Mouse (Mus musculus) CH12.LX (cell line): Measurements from ENCODE around the gene Srcin1. TPM values are rescaled to one million over a fixed set of nuclear protein-coding genes. Genes with fewer than 3 reads are reported as not detected.

ENCODE experiments used
- DNase-seq: peaks from one replicate; pipeline ENCODE4 v3.0.0-alpha.2; 2013; ENCODE audit errors: extremely low read depth
- H3K27ac ChIP-seq: 2 replicates; pipeline ENCODE4 v1.5.1; 2012; ENCODE audit warnings: low read depth, mild to moderate bottlenecking, control low read depth, moderate library complexity; ENCODE audit not compliant: insufficient read depth
- H3K27me3 ChIP-seq: replicated peaks from 2 replicates; pipeline ENCODE3; 2012; ENCODE audit warnings: inconsistent platforms
- H3K36me3 ChIP-seq, 2 experiments: replicated peaks in 1 of 2; 2 replicates each; pipeline versions ENCODE3 to v1.6.1; 2012; ENCODE audit warnings: inconsistent platforms in 1 of 2, low read length in 1 of 2, mild to moderate bottlenecking in 1 of 2, mixed read lengths in 1 of 2, moderate library complexity in 1 of 2; ENCODE audit not compliant: control insufficient read depth in 1 of 2, insufficient read depth in 1 of 2
- H3K4me1 ChIP-seq, 2 experiments: 2 replicates each; pipeline ENCODE4 v1.6.1; 2012; ENCODE audit warnings: inconsistent platforms in 1 of 2, moderate library complexity in 1 of 2; ENCODE audit not compliant: insufficient read depth in 2 of 2, control insufficient read depth in 1 of 2
- H3K4me2 ChIP-seq: 2 replicates; pipeline ENCODE4 v1.6.1; 2012; ENCODE audit warnings: low read depth, mild to moderate bottlenecking, control low read depth; ENCODE audit not compliant: poor library complexity, insufficient read depth, severe bottlenecking
- H3K4me3 ChIP-seq, 3 experiments: fragments of 150-350 bp in 1 of 3; sonication (generic) in 1 of 3; replicated peaks in 1 of 3; 2 replicates each; pipeline versions ENCODE3 to v1.5.1; 2011 to 2012; ENCODE audit warnings: low read depth in 2 of 3, low read length in 2 of 3, mild to moderate bottlenecking in 2 of 3, moderate library complexity in 2 of 3, control low read depth in 1 of 3, improper control_type of control experiment in 1 of 3, inconsistent platforms in 1 of 3, mixed read lengths in 1 of 3; ENCODE audit not compliant: poor library complexity in 1 of 3
- H3K79me2 ChIP-seq: replicated peaks from 2 replicates; pipeline ENCODE4 v1.6.1; 2012; ENCODE audit warnings: mild to moderate bottlenecking, moderate library complexity; ENCODE audit not compliant: control insufficient read depth, poor library complexity, insufficient read depth, severe bottlenecking; ENCODE audit errors: extremely low read depth
- H3K9ac ChIP-seq: 2 replicates; pipeline ENCODE4 v1.6.1; 2012; ENCODE audit warnings: low read depth, mild to moderate bottlenecking, control low read depth, moderate library complexity; ENCODE audit not compliant: insufficient read depth
- H3K9me3 ChIP-seq: replicated peaks from 2 replicates; pipeline ENCODE3; 2012; ENCODE audit warnings: low read length, inconsistent platforms, mixed read lengths
- BHLHE40 ChIP-seq: IDR thresholded peaks from 2 replicates; pipeline ENCODE4 v1.6.1; 2011; ENCODE audit warnings: mild to moderate bottlenecking, low read depth, low read length, improper control_type of control experiment
- CHD2 ChIP-seq: IDR thresholded peaks from 2 replicates; pipeline ENCODE4 v1.6.1; 2011; ENCODE audit warnings: low read length, improper control_type of control experiment
- CTCF ChIP-seq, 2 experiments: IDR thresholded peaks in 1 of 2; conservative IDR thresholded peaks in 1 of 2; 2 replicates each; pipeline ENCODE4 v1.5.1; 2011 to 2012; ENCODE audit warnings: low read depth in 2 of 2, low read length in 2 of 2, improper control_type of control experiment in 1 of 2, inconsistent platforms in 1 of 2, mild to moderate bottlenecking in 1 of 2, moderate library complexity in 1 of 2
- ELF1 ChIP-seq: IDR thresholded peaks from 2 replicates; pipeline ENCODE4 v1.6.1; 2014; ENCODE audit warnings: low read depth, mild to moderate bottlenecking, inconsistent platforms, low read length, improper control_type of control experiment
- EP300 ChIP-seq: IDR thresholded peaks from 2 replicates; pipeline ENCODE4 v1.6.1; 2011; ENCODE audit warnings: low read length, improper control_type of control experiment
- ETS1 ChIP-seq: conservative IDR thresholded peaks from 2 replicates; pipeline ENCODE4 v1.6.1; 2012; ENCODE audit warnings: low read depth, mild to moderate bottlenecking, inconsistent platforms, low read length, improper control_type of control experiment, moderate library complexity
- GABPA ChIP-seq: IDR thresholded peaks from 2 replicates; pipeline ENCODE4 v1.6.1; 2012; ENCODE audit warnings: low read depth, low read length, improper control_type of control experiment, inconsistent platforms; ENCODE audit not compliant: insufficient replicate concordance
- HCFC1 ChIP-seq: IDR thresholded peaks from 2 replicates; pipeline ENCODE4 v1.6.1; 2012; ENCODE audit warnings: low read depth, mild to moderate bottlenecking, inconsistent platforms, low read length, improper control_type of control experiment
- IRF4 ChIP-seq: IDR thresholded peaks from 2 replicates; pipeline ENCODE4 v1.6.1; 2014; ENCODE audit warnings: low read depth, mild to moderate bottlenecking, inconsistent platforms, low read length, improper control_type of control experiment
- JUN ChIP-seq: IDR thresholded peaks from 2 replicates; pipeline ENCODE4 v1.6.1; 2011; ENCODE audit warnings: low read depth, mild to moderate bottlenecking, low read length, improper control_type of control experiment, moderate library complexity; ENCODE audit not compliant: insufficient read depth
- KAT2A ChIP-seq: IDR thresholded peaks from 2 replicates; pipeline ENCODE4 v1.6.1; 2012; ENCODE audit warnings: low read length, improper control_type of control experiment, inconsistent platforms; ENCODE audit not compliant: insufficient replicate concordance
- MAFK ChIP-seq: IDR thresholded peaks from 2 replicates; pipeline ENCODE4 v1.6.1; 2011; ENCODE audit warnings: low read length, improper control_type of control experiment; ENCODE audit not compliant: insufficient replicate concordance
- MAX ChIP-seq: IDR thresholded peaks from 2 replicates; pipeline ENCODE4 v1.6.1; 2011; ENCODE audit warnings: low read length, improper control_type of control experiment
- MAZ ChIP-seq: IDR thresholded peaks from 2 replicates; pipeline ENCODE4 v1.6.1; 2012; ENCODE audit warnings: low read depth, mild to moderate bottlenecking, inconsistent platforms, low read length, improper control_type of control experiment, moderate library complexity
- MXI1 ChIP-seq: IDR thresholded peaks from 2 replicates; pipeline ENCODE4 v1.6.1; 2011; ENCODE audit warnings: mild to moderate bottlenecking, low read depth, low read length, improper control_type of control experiment
- MYC ChIP-seq: IDR thresholded peaks from 2 replicates; pipeline ENCODE4 v1.6.1; 2011; ENCODE audit warnings: low read depth, mild to moderate bottlenecking, improper control_type of control experiment, low read length
- NELFE ChIP-seq: IDR thresholded peaks from 2 replicates; pipeline ENCODE4 v1.6.1; 2011; ENCODE audit warnings: low read depth, low read length, improper control_type of control experiment
- PAX5 ChIP-seq: IDR thresholded peaks from 2 replicates; pipeline ENCODE4 v1.6.1; 2012; ENCODE audit warnings: low read length, inconsistent platforms, mixed read lengths
- POLR2A ChIP-seq: IDR thresholded peaks from 2 replicates; pipeline ENCODE4 v1.6.1; 2011; ENCODE audit warnings: low read depth, mild to moderate bottlenecking, improper control_type of control experiment, low read length
- POLR2AphosphoS2 ChIP-seq: IDR thresholded peaks from 2 replicates; pipeline ENCODE4 v1.6.1; 2011; ENCODE audit warnings: low read depth, low read length, improper control_type of control experiment
- RAD21 ChIP-seq: IDR thresholded peaks from 2 replicates; pipeline ENCODE4 v1.6.1; 2011; ENCODE audit warnings: low read depth, mild to moderate bottlenecking, low read length, improper control_type of control experiment, moderate library complexity
- SIN3A ChIP-seq: IDR thresholded peaks from 2 replicates; pipeline ENCODE4 v1.6.1; 2012; ENCODE audit warnings: low read length, improper control_type of control experiment, inconsistent platforms
- SMC3 ChIP-seq: IDR thresholded peaks from 2 replicates; pipeline ENCODE4 v1.6.1; 2011; ENCODE audit warnings: low read depth, low read length, improper control_type of control experiment
- TBP ChIP-seq: conservative IDR thresholded peaks from 2 replicates; pipeline ENCODE4 v1.6.1; 2011; ENCODE audit warnings: low read depth, low read length, improper control_type of control experiment
- TCF12 ChIP-seq: IDR thresholded peaks from 2 replicates; pipeline ENCODE4 v1.6.1; 2014; ENCODE audit warnings: low read depth, mild to moderate bottlenecking, inconsistent platforms, low read length, improper control_type of control experiment
- UBTF ChIP-seq: IDR thresholded peaks from 2 replicates; pipeline ENCODE4 v1.6.1; 2012; ENCODE audit warnings: low read depth, mild to moderate bottlenecking, inconsistent platforms, low read length, improper control_type of control experiment, moderate library complexity
- USF2 ChIP-seq: conservative IDR thresholded peaks from 2 replicates; pipeline ENCODE4 v1.6.1; 2011; ENCODE audit warnings: low read depth, low read length, improper control_type of control experiment
- ZKSCAN1 ChIP-seq: IDR thresholded peaks from 2 replicates; pipeline ENCODE4 v1.6.1; 2012; ENCODE audit warnings: low read depth, inconsistent platforms, low read length, improper control_type of control experiment, borderline replicate concordance
- ZNF384 ChIP-seq: IDR thresholded peaks from 2 replicates; pipeline ENCODE4 v1.6.1; 2012; ENCODE audit warnings: low read depth, low read length, improper control_type of control experiment, inconsistent platforms
- dilution Hi-C: fragments of 300-500 bp; cut with MboI; formaldehyde crosslinking; loops from 2 replicates; pipeline ENCODE4 v1.14.3; 2020; ENCODE audit warnings: low sequenced_read_pairs; ENCODE audit not compliant: extremely low pct_unique_long_range_greater_than_20kb, extremely low pct_ligation_motif_present
- in situ Hi-C: fragments of 300-500 bp; cut with MboI; formaldehyde crosslinking; loops from 3 replicates; pipeline ENCODE4 v1.14.3; 2019; ENCODE audit warnings: low sequenced_read_pairs, low pct_ligation_motif_present, low pct_unique_long_range_greater_than_20kb, mixed read lengths
- polyA plus RNA-seq: library from polyadenylated mRNA; unstranded; fragments of >175 nt; gene quantifications from 2 replicates; pipeline ENCODE4 v1.2.1, GENCODE M21; 2012; ENCODE audit warnings: low read depth; ENCODE audit not compliant: insufficient read length
- total RNA-seq, 2 experiments: library from RNA; depleted of rRNA; stranded (reverse); fragments of 300-350 nt in 1 of 2; fragments of >200 nt in 1 of 2; gene quantifications; 2 replicates each; pipeline ENCODE4 v1.2.3; 2012 to 2014

The Srcin1 gene
- total and polyA plus RNA-seq, 3 experiments: 0.08 to 0.09 TPM; not detected in 1

- TF ChIP-seq MAFK (no peak), EP300 (no peak), RAD21 (peak; percentile 57), TCF12 (no peak), CHD2 (no peak), CTCF (conservative IDR thresholded peaks at IDR 0.05 in 1 of 2, IDR thresholded peaks at IDR 0.05 in 1 of 2; ENCODE audit: low read depth in 2 of 2, low read length in 2 of 2) (peak; percentile 24 to 78; a peak in 3 of 4 replicates), ZKSCAN1 (no peak), ELF1 (no peak), POLR2AphosphoS2 (no peak), PAX5 (no peak), KAT2A (no peak), SMC3 (peak; percentile 72), UBTF (no peak), TBP (no peak), ETS1 (no peak), HCFC1 (no peak), SIN3A (no peak), NELFE (no peak), GABPA (no peak), JUN (no peak), MXI1 (no peak)
- Histone ChIP-seq H3K36me3 (no peaks in the 10 kb centered on the region), H3K9ac (no peak overlapping the region), H3K79me2 (no peaks in the 10 kb centered on the region), H3K4me3 (no peak overlapping the region), H3K4me1 (peaks cover 11 to 19% of the 10 kb centered on the region in 2 experiments), H3K4me2 (no peak overlapping the region), H3K27ac (no peak overlapping the region), H3K9me3 (peaks cover 3% of the 10 kb centered on the region), H3K27me3 (peaks cover 38% of the 10 kb centered on the region)
- DNase-seq: peak; percentile 48
- in situ Hi-C loops (no loop called here), dilution Hi-C loops (no loop called here)
Measured at GRCm38 (mm10) chr11:97619391-97619795, 43.4 kb upstream of the Srcin1 start.

- no peak overlapping the region for H3K9ac ChIP-seq
- H3K27ac ChIP-seq: no peak overlapping the region
- DNase-seq: peak; percentile 34
- H3K79me2 ChIP-seq: no peaks in the 10 kb centered on the region
- no peak overlapping the region for H3K4me2 ChIP-seq
- TF ChIP-seq JUN (0 out of 2 replicates have a peak, but pooled peaks have one; percentile 6), BHLHE40 (peak; percentile 86), POLR2A (no peak), MAFK (peak; percentile 67; the same call in 1 of the 2 replicates), IRF4 (peak; percentile 45; the same call in 1 of the 2 replicates), ZNF384 (no peak), MAX (peak; percentile 44), MYC (0 out of 2 replicates have a peak, but pooled peaks have one; percentile 21), USF2 (no peak), PAX5 (no peak), MAZ (0 out of 2 replicates have a peak, but pooled peaks have one; percentile 30), TCF12 (no peak)
- H3K4me3 ChIP-seq: no peak overlapping the region
- peaks cover 3% of the 10 kb centered on the region for H3K9me3 ChIP-seq
- dilution Hi-C loops (no loop called here), in situ Hi-C loops (no loop called here)
- peaks cover 9 to 18% of the 10 kb centered on the region in 2 experiments for H3K4me1 ChIP-seq
- no peaks in the 10 kb centered on the region for H3K36me3 ChIP-seq
- peaks cover 32% of the 10 kb centered on the region for H3K27me3 ChIP-seq
Measured at GRCm38 (mm10) chr11:97618368-97618767, 42.4 kb upstream of the Srcin1 start.
